Mouse (Mus musculus): Measurements from ENCODE around the gene 3110082I17Rik.

DNA sequence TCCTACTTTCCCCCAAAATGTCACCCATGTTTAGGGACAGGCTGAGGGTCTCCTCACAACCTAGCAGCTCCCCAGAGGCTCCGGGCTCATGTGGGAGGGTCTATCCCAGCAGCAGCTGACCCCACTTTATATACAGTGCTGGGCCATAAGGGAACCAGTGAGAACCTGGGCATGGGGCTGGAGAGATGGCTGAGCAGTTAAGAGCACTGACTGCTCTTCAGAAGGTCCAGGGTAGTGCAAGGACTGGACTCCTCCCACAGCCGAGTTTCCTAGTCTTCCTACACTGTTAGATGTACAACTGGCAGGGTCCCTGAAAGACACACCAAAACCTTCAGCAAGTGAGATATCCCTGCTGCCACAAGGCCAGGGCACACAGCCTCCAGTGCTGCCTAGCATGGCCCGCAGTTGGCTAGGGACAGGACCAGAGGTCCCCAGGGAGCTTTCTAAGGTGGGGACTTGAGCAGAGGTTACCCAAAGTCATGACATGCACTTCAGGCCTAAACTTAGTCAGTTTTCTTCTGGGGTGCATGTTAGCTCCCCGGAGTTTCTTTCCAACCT is 62.9 kb downstream of the 3110082I17Rik start:
- TF ChIP-seq CTCF (IDR thresholded peaks at IDR 0.05; ENCODE audit: low read depth, low read length) (no peak), POLR2A (IDR thresholded peaks at IDR 0.05; ENCODE audit: borderline replicate concordance, low read depth, low read length) (no peak)
